Mouse (Mus musculus): ENCODE measurements around the gene Abca13.

- no peak for TF ChIP-seq CTCF (IDR thresholded peaks at IDR 0.05; ENCODE audit: low read depth)
- no peak for TF ChIP-seq EP300 (IDR thresholded peaks at IDR 0.05; ENCODE audit: low read depth)
These were observed 475.0 kb downstream of the Abca13 start for GRCm38 (mm10) chr11:9666648-9667255.

All from liver, embryonic 14.5 days (tissue).